Mouse (Mus musculus): Measurements from ENCODE around the gene Chsy1. TPM values are rescaled to one million over a fixed set of nuclear protein-coding genes. Genes with fewer than 3 reads are reported as not detected.
A peak's percentile ranks its signal among the peaks of the same experiment; 100 is the strongest.

Chsy1 gene
- total and polyA plus RNA-seq, 2 experiments: 1.3 to 3.4 TPM

GRCm38 (mm10) chr7:66140095-66140494 lies 30.8 kb downstream of the Chsy1 start:
- Histone ChIP-seq H3K4me3 (ENCODE audit: insufficient read depth, low read depth, low read length) (no peak overlapping the region), H3K36me3 (ENCODE audit: control insufficient read depth, insufficient read depth, low read length) (no peaks in the 10 kb centered on the region), H3K79me2 (ENCODE audit: control insufficient read depth, insufficient read depth, low read length) (peaks cover 3% of the 10 kb centered on the region; the same call in 1 of the 2 replicates), H3K27me3 (ENCODE audit: control insufficient read depth, insufficient read depth, low read length) (no peaks in the 10 kb centered on the region), H3K27ac (replicated peaks; ENCODE audit: insufficient read depth, low read depth, low read length) (no peak overlapping the region), H3K4me1 (ENCODE audit: control insufficient read depth, insufficient read depth, low read length) (peaks cover 5% of the 10 kb centered on the region), H3K9ac (ENCODE audit: low read depth, low read length) (no peak overlapping the region)
- TF ChIP-seq POLR2A (IDR thresholded peaks at IDR 0.05; ENCODE audit: extremely low read depth, insufficient read depth, low read length): no peak
- no peak for TF ChIP-seq CTCF (IDR thresholded peaks at IDR 0.05; ENCODE audit: low read depth, low read length)
- peak; percentile 39 for DNase-seq (ENCODE audit: extremely low read depth, low read depth, low spot score)
- WGBS: 46% methylated on average over 3 of the region's 3 CpGs

GRCm38 (mm10) chr7:66140923-66141570 lies 31.7 kb downstream of the Chsy1 start:
- H3K36me3 ChIP-seq (ENCODE audit: control insufficient read depth, insufficient read depth, low read length): no peaks in the 10 kb centered on the region
- H3K9ac ChIP-seq (ENCODE audit: low read depth, low read length): no peak overlapping the region
- 31% methylated on average over 4 of the region's 4 CpGs for WGBS
- H3K79me2 ChIP-seq (ENCODE audit: control insufficient read depth, insufficient read depth, low read length): peaks cover 3% of the 10 kb centered on the region; the same call in 1 of the 2 replicates
- TF ChIP-seq CTCF (IDR thresholded peaks at IDR 0.05; ENCODE audit: low read depth, low read length): no peak
- no peak for TF ChIP-seq POLR2A (IDR thresholded peaks at IDR 0.05; ENCODE audit: extremely low read depth, insufficient read depth, low read length)
- H3K4me1 ChIP-seq (ENCODE audit: control insufficient read depth, insufficient read depth, low read length): no peaks in the 10 kb centered on the region; the same call in 1 of the 2 replicates
- no peak overlapping the region for H3K27ac ChIP-seq (replicated peaks; ENCODE audit: insufficient read depth, low read depth, low read length)
- H3K27me3 ChIP-seq (ENCODE audit: control insufficient read depth, insufficient read depth, low read length): no peaks in the 10 kb centered on the region
- peak; percentile 42 for DNase-seq (ENCODE audit: extremely low read depth, low read depth, low spot score)
- H3K4me3 ChIP-seq (ENCODE audit: insufficient read depth, low read depth, low read length): no peak overlapping the region

- no peak for TF ChIP-seq CTCF (IDR thresholded peaks at IDR 0.05; ENCODE audit: low read depth, low read length)
- TF ChIP-seq POLR2A (IDR thresholded peaks at IDR 0.05; ENCODE audit: extremely low read depth, insufficient read depth, low read length): no peak
- no peak for DNase-seq (ENCODE audit: extremely low read depth, low read depth, low spot score)
- Histone ChIP-seq H3K9ac (ENCODE audit: low read depth, low read length) (no peak overlapping the region), H3K36me3 (ENCODE audit: control insufficient read depth, insufficient read depth, low read length) (no peaks in the 10 kb centered on the region), H3K4me1 (ENCODE audit: control insufficient read depth, insufficient read depth, low read length) (no peaks in the 10 kb centered on the region; the same call in 1 of the 2 replicates), H3K27ac (replicated peaks; ENCODE audit: insufficient read depth, low read depth, low read length) (no peak overlapping the region), H3K4me3 (ENCODE audit: insufficient read depth, low read depth, low read length) (no peak overlapping the region), H3K79me2 (ENCODE audit: control insufficient read depth, insufficient read depth, low read length) (peaks cover 3% of the 10 kb centered on the region; the same call in 1 of the 2 replicates), H3K27me3 (ENCODE audit: control insufficient read depth, insufficient read depth, low read length) (no peaks in the 10 kb centered on the region)
- 90% methylated on average over 7 of the region's 7 CpGs for WGBS
These were observed 33.2 kb downstream of the Chsy1 start for GRCm38 (mm10) chr7:66142514-66142913.

- 84% methylated on average over 2 of the region's 2 CpGs for WGBS
- Histone ChIP-seq H3K79me2 (ENCODE audit: control insufficient read depth, insufficient read depth, low read length) (peaks cover 3% of the 10 kb centered on the region; the same call in 1 of the 2 replicates), H3K4me1 (ENCODE audit: control insufficient read depth, insufficient read depth, low read length) (no peaks in the 10 kb centered on the region; the same call in 1 of the 2 replicates), H3K27me3 (ENCODE audit: control insufficient read depth, insufficient read depth, low read length) (no peaks in the 10 kb centered on the region), H3K9ac (ENCODE audit: low read depth, low read length) (no peak overlapping the region), H3K4me3 (ENCODE audit: insufficient read depth, low read depth, low read length) (no peak overlapping the region), H3K36me3 (ENCODE audit: control insufficient read depth, insufficient read depth, low read length) (no peaks in the 10 kb centered on the region), H3K27ac (replicated peaks; ENCODE audit: insufficient read depth, low read depth, low read length) (no peak overlapping the region)
- DNase-seq (ENCODE audit: extremely low read depth, low read depth, low spot score): no peak
- TF ChIP-seq POLR2A (IDR thresholded peaks at IDR 0.05; ENCODE audit: extremely low read depth, insufficient read depth, low read length): no peak
- TF ChIP-seq CTCF (IDR thresholded peaks at IDR 0.05; ENCODE audit: low read depth, low read length): no peak
These were observed 35.2 kb downstream of the Chsy1 start for GRCm38 (mm10) chr7:66144543-66144942.

GRCm38 (mm10) chr7:66147156-66147555 lies 37.8 kb downstream of the Chsy1 start:
- H3K79me2 ChIP-seq (ENCODE audit: control insufficient read depth, insufficient read depth, low read length): peaks cover 3% of the 10 kb centered on the region; the same call in 1 of the 2 replicates
- H3K36me3 ChIP-seq (ENCODE audit: control insufficient read depth, insufficient read depth, low read length): no peaks in the 10 kb centered on the region
- DNase-seq (ENCODE audit: extremely low read depth, low read depth, low spot score): no peak
- TF ChIP-seq CTCF (IDR thresholded peaks at IDR 0.05; ENCODE audit: low read depth, low read length) (no peak), POLR2A (IDR thresholded peaks at IDR 0.05; ENCODE audit: extremely low read depth, insufficient read depth, low read length) (no peak)
- H3K4me1 ChIP-seq (ENCODE audit: control insufficient read depth, insufficient read depth, low read length): no peaks in the 10 kb centered on the region
- 93% methylated on average over 1 of the region's 1 CpGs for WGBS
- no peak overlapping the region for H3K27ac ChIP-seq (replicated peaks; ENCODE audit: insufficient read depth, low read depth, low read length)
- no peak overlapping the region for H3K9ac ChIP-seq (ENCODE audit: low read depth, low read length)
- H3K4me3 ChIP-seq (ENCODE audit: insufficient read depth, low read depth, low read length): no peak overlapping the region
- no peaks in the 10 kb centered on the region for H3K27me3 ChIP-seq (ENCODE audit: control insufficient read depth, insufficient read depth, low read length)

GRCm38 (mm10) chr7:66147816-66148215 lies 38.5 kb downstream of the Chsy1 start:
- Histone ChIP-seq H3K4me1 (ENCODE audit: control insufficient read depth, insufficient read depth, low read length) (no peaks in the 10 kb centered on the region), H3K79me2 (ENCODE audit: control insufficient read depth, insufficient read depth, low read length) (no peaks in the 10 kb centered on the region; the same call in 1 of the 2 replicates), H3K9ac (ENCODE audit: low read depth, low read length) (no peak overlapping the region), H3K4me3 (ENCODE audit: insufficient read depth, low read depth, low read length) (no peak overlapping the region), H3K27ac (replicated peaks; ENCODE audit: insufficient read depth, low read depth, low read length) (no peak overlapping the region), H3K27me3 (ENCODE audit: control insufficient read depth, insufficient read depth, low read length) (no peaks in the 10 kb centered on the region), H3K36me3 (ENCODE audit: control insufficient read depth, insufficient read depth, low read length) (no peaks in the 10 kb centered on the region)
- TF ChIP-seq CTCF (IDR thresholded peaks at IDR 0.05; ENCODE audit: low read depth, low read length) (no peak), POLR2A (IDR thresholded peaks at IDR 0.05; ENCODE audit: extremely low read depth, insufficient read depth, low read length) (no peak)
- WGBS: 94% methylated on average over 3 of the region's 3 CpGs
- no peak for DNase-seq (ENCODE audit: extremely low read depth, low read depth, low spot score)

Data from liver, adult 2 months (tissue).